Mouse (Mus musculus) limb, embryonic 12.5 days (tissue): ENCODE data around the gene Elovl5. TPM values are rescaled to one million over a fixed set of nuclear protein-coding genes. Genes with fewer than 3 reads are reported as not detected.
A peak's percentile ranks its signal among the peaks of the same experiment; 100 is the strongest.

Experiments used
- ATAC-seq: fragments of 200-750 bp; cut with Nextera tagmentation; 2 replicates; pipeline ENCODE4 v1.8.0; 2017; ENCODE audit warnings: low read depth, moderate TSS enrichment; ENCODE audit not compliant: insufficient number of reproducible peaks, insufficient read depth, low FRiP score, low TSS enrichment
- H3K27ac ChIP-seq: fragments of 300-500 bp; sonication (generic); 2 replicates; pipeline ENCODE4 v1.5.1; 2016; ENCODE audit warnings: mild to moderate bottlenecking, moderate library complexity
- H3K27me3 ChIP-seq: fragments of 300-500 bp; sonication (generic); 2 replicates; pipeline ENCODE4 v1.6.1; 2016; ENCODE audit warnings: mild to moderate bottlenecking, moderate library complexity
- H3K36me3 ChIP-seq: fragments of 300-500 bp; sonication (generic); 2 replicates; pipeline ENCODE4 v1.6.1; 2016; ENCODE audit warnings: mild to moderate bottlenecking, moderate library complexity
- H3K4me1 ChIP-seq: fragments of 300-500 bp; sonication (generic); replicated peaks from 2 replicates; pipeline ENCODE4 v1.6.1; 2016
- H3K4me2 ChIP-seq: fragments of 300-500 bp; sonication (generic); 2 replicates; pipeline ENCODE4 v1.6.1; 2016; ENCODE audit warnings: mild to moderate bottlenecking, moderate library complexity
- H3K4me3 ChIP-seq: fragments of 300-500 bp; sonication (generic); replicated peaks from 2 replicates; pipeline ENCODE4 v1.5.1; 2016; ENCODE audit warnings: mild to moderate bottlenecking
- H3K9ac ChIP-seq: fragments of 300-500 bp; sonication (generic); replicated peaks from 2 replicates; pipeline ENCODE4 v1.6.1; 2016; ENCODE audit warnings: mild to moderate bottlenecking, moderate library complexity
- H3K9me3 ChIP-seq: fragments of 300-500 bp; sonication (generic); 2 replicates; pipeline ENCODE4 v1.6.1; 2016; ENCODE audit warnings: mild to moderate bottlenecking, moderate library complexity
- WGBS: fragments of 180-500 bp; shearing (Covaris S2); methylation state at CpG from one replicate; pipeline ENCODE4 v1.1.7; 2016; 5-methylcytosine and 5-hydroxymethylcytosine counted together
- polyA plus RNA-seq: library from polyadenylated mRNA; unstranded; fragments of >200 nt; fragmentation: Nextera tagmentation; extraction: Ambion mirVana; gene quantifications from 2 replicates; pipeline ENCODE4 v1.2.1, GENCODE M21; 2016

The Elovl5 gene
- polyA plus RNA-seq, 1 experiment from 2014 or later, result 71.9 TPM

DNA sequence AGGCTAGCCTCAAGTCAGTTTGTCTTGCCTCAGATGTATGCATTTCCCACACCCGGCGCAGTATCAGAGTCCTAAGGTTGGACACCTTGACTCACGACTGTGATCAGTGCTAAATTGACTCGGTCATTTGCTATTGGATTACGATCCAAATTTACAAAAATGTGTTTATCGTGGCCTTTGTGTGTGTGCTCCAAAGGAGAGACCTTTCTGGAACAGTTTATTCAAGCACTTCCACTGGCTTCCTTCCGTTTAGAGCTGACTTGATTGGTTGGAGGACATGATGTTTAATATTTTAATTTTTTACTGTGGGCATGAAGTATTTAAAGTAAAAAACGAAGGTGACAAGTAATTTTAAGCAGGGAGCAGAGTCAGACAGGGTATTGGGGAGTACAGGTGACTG is 38.8 kb downstream of the Elovl5 start:
- H3K9me3 ChIP-seq, result no peaks in the 10 kb centered on the region
- peaks cover 18% of the 10 kb centered on the region for H3K4me1 ChIP-seq
- no peak overlapping the region for H3K27ac ChIP-seq
- H3K9ac ChIP-seq, result no peak overlapping the region
- no peaks in the 10 kb centered on the region for H3K27me3 ChIP-seq
- H3K4me3 ChIP-seq, result no peak overlapping the region
- no peak overlapping the region for H3K4me2 ChIP-seq
- 87% methylated on average over 8 of the region's 8 CpGs for WGBS
- no peak for ATAC-seq
- peaks cover 18% of the 10 kb centered on the region for H3K36me3 ChIP-seq

DNA sequence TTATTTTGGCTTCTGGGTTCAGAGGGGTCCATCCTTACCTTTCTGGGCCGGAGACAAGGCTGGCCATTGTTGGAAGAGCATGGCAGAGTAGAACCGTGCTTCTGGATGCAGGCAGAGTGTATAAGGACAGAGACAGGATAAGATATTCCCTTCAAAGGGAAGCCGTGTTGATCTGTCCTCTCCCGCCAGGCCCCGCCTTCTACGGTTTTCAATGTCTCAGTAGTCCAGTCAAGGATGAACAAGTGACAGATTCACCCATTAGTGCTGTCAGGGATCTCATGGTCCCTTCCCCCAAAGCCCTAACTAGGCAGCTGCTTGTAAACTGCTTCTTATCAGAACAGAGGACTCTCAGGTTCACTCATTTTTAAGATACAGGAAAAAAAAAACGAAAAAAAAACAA is 41.2 kb downstream of the Elovl5 start:
- H3K36me3 ChIP-seq, result peaks cover 31% of the 10 kb centered on the region
- ATAC-seq, result no peak
- 92% methylated on average over 7 of the region's 7 CpGs for WGBS
- peaks cover 12% of the 10 kb centered on the region for H3K4me1 ChIP-seq
- H3K4me3 ChIP-seq, result no peak overlapping the region
- no peak overlapping the region for H3K4me2 ChIP-seq
- H3K9ac ChIP-seq, result no peak overlapping the region
- no peaks in the 10 kb centered on the region for H3K9me3 ChIP-seq
- H3K27me3 ChIP-seq, result no peaks in the 10 kb centered on the region
- no peak overlapping the region for H3K27ac ChIP-seq

DNA sequence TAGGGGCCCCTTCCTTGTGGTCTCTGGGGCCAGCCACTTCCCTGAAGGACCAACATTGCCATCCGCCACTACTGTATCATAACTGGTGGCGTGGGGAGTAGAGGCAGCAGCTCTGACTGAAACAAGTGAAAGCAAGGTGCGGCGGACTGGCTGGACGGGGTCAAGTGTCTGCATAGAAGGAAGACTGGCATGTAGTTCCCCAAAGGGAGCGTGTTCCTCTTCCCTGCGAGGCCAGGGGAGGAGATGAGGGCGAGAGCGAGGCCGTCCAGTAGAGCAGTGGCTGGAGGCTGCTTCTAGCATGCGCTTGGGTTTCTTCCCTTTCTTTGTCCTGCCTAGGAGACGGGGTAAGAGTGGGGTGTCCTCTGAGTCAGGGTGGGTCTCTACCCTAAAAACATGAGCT is 42.6 kb downstream of the Elovl5 start:
- no peak overlapping the region for H3K27ac ChIP-seq
- no peaks in the 10 kb centered on the region for H3K27me3 ChIP-seq
- peaks cover 31% of the 10 kb centered on the region for H3K36me3 ChIP-seq
- no peak overlapping the region for H3K4me3 ChIP-seq
- no peak for ATAC-seq
- no peaks in the 10 kb centered on the region for H3K9me3 ChIP-seq
- H3K4me1 ChIP-seq, result peaks cover 11% of the 10 kb centered on the region; the same call in 1 of the 2 replicates
- H3K9ac ChIP-seq, result no peak overlapping the region
- 90% methylated on average over 12 of the region's 12 CpGs for WGBS
- no peak overlapping the region for H3K4me2 ChIP-seq

DNA sequence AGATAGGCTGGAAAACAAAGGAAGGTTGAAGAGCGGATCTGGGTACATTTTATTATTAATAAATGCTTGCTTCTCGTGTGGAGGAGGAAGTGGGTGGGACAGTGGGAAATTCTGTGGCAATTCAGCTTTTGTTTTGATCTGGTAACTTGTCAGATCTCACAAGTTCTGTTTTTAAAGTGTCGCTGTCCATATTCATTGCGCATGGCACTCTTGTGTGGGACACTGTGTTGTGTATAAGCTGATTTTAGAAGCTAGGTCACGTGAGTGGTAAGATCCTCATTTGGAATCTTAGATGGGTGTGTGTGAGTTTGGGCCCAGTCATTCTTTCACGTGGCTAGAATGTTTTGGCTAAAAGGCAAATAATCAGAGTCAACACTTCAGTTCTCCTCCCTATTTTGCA is 44.2 kb downstream of the Elovl5 start:
- H3K36me3 ChIP-seq, result peaks cover 31% of the 10 kb centered on the region
- WGBS, result 86% methylated on average over 6 of the region's 6 CpGs

DNA sequence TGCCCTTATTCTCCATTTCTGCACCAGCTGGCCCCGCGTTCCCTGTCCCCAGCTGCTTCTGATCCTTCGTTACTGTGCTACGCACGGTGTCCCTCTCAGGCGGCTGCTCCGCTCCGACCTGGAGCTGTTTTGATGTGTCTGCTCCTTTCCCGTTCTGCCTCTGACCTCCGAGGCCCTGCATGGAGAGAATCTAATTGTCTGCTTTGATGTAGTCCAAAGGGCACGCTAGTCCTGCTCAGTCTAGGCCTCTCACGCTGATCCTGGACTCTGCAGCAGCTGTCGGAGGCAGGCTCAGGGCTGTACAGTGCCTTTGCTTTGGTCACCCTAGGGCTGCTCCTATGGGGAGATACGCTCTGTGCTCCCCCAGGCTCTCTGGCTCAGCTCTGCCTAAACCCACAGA is 46.9 kb downstream of the Elovl5 start:
- Histone ChIP-seq H3K4me1 (peaks cover 10% of the 10 kb centered on the region; the same call in 1 of the 2 replicates), H3K27ac (0 out of 2 replicates have a peak overlapping the region, but pooled peaks have one; percentile 29), H3K27me3 (no peaks in the 10 kb centered on the region), H3K36me3 (peaks cover 24% of the 10 kb centered on the region), H3K4me2 (no peak overlapping the region), H3K4me3 (no peak overlapping the region), H3K9ac (no peak overlapping the region), H3K9me3 (no peaks in the 10 kb centered on the region)
- WGBS, result 23% methylated on average over 14 of the region's 14 CpGs
- peak; percentile 63; the same call in 1 of the 2 replicates for ATAC-seq

More for the DNA sequence above, 44.2 kb downstream of the Elovl5 start:
- Histone ChIP-seq H3K4me2 (no peak overlapping the region), H3K4me1 (0 out of 2 replicates have a peak, but pooled peaks cover 10% of the 10 kb centered on the region), H3K9ac (no peak overlapping the region), H3K27ac (no peak overlapping the region), H3K4me3 (no peak overlapping the region), H3K9me3 (no peaks in the 10 kb centered on the region), H3K27me3 (no peaks in the 10 kb centered on the region)
- ATAC-seq, result no peak

DNA sequence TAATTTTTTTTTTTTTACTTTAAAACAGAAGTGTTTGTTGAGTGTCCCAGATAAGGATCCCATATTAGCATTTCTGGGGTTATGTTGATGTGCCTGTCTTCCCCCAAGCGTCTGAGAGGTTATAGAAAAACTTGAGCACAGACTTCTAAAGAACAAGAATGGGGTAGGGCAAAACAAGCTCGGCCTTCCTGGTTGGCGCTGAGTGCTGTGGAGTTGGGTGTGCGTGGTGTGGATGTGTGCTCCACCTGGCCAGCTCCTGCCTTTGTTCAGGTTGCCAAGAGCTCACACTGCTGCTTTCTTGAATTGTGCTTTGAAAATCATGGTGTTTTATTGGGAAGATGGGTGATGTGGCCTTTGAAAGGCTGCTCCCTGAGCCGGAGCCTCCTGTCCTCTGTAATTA is 48.1 kb downstream of the Elovl5 start:
- ATAC-seq, result no peak
- Histone ChIP-seq H3K36me3 (peaks cover 16% of the 10 kb centered on the region), H3K27me3 (no peaks in the 10 kb centered on the region), H3K27ac (no peak overlapping the region), H3K9me3 (no peaks in the 10 kb centered on the region), H3K9ac (no peak overlapping the region), H3K4me1 (peaks cover 10% of the 10 kb centered on the region; the same call in 1 of the 2 replicates), H3K4me3 (no peak overlapping the region), H3K4me2 (no peak overlapping the region)
- 87% methylated on average over 5 of the region's 5 CpGs for WGBS

DNA sequence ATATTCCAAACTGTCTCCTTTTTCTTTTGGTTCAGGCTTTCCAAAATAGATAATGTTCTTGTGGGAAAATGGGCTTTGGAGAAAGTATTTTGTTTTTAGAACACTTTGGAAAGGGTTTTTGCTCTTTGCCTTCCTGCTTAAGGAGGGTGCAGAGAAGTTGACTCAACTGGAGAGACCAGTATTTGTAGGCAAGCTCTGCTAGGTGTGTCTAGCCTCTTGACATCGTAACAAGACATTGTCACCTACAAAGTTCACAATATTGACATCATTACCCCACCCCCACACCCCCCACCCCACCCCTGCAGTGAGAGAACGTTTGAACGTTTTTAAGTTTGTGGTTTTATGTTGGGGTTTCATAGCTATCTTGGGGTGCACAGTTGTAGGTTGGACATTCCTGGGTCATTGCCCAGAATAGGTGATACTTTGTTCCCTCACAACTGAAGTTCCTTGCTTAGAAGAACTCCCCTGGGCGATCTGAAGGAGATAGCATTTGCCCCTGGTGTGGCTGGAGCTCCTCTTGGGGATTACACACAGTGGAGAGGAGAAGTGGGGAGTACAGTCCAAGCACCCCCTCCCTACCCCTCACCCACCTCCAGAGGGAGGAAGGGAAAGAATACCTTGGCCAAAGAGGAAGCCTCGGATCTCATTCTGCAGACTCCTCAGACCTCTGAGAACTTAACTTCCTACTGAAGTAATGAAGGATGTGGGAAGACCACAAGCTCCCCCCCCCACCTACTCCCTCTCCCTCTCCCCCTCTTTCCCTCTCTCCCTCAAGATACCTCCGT is 48.8 kb downstream of the Elovl5 start:
- Histone ChIP-seq H3K4me2 (no peak overlapping the region), H3K9me3 (no peaks in the 10 kb centered on the region), H3K4me3 (no peak overlapping the region), H3K27ac (no peak overlapping the region), H3K36me3 (peaks cover 13% of the 10 kb centered on the region), H3K4me1 (peaks cover 10% of the 10 kb centered on the region; the same call in 1 of the 2 replicates), H3K27me3 (no peaks in the 10 kb centered on the region), H3K9ac (no peak overlapping the region)
- ATAC-seq, result no peak
- 84% methylated on average over 6 of the region's 6 CpGs for WGBS

DNA sequence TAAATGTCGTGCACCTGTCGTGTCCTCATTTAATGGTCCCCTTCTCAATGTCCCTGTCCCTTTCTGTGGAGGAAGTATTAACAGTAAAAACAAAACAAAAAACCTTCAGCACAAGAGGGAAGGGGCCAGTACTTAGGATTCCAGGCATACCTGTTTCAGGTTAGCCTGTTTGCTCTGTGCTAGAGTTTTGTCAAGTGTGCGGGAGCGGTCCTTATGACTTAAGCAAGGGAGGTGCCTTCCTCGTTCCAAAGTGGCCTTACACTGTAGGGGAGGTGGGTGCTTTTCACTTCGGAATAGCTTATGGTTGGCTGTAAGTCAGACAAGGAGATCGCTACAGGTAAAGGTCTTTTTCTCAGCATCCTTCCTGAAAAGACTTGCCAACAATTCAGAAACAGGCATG is 49.7 kb downstream of the Elovl5 start:
- Histone ChIP-seq H3K4me3 (no peak overlapping the region), H3K9me3 (no peaks in the 10 kb centered on the region), H3K36me3 (peaks cover 7% of the 10 kb centered on the region; the same call in 1 of the 2 replicates), H3K27ac (no peak overlapping the region), H3K9ac (no peak overlapping the region), H3K4me2 (no peak overlapping the region), H3K27me3 (no peaks in the 10 kb centered on the region), H3K4me1 (peaks cover 17% of the 10 kb centered on the region; the same call in 1 of the 2 replicates)
- ATAC-seq, result no peak
- WGBS, result 92% methylated on average over 7 of the region's 7 CpGs

DNA sequence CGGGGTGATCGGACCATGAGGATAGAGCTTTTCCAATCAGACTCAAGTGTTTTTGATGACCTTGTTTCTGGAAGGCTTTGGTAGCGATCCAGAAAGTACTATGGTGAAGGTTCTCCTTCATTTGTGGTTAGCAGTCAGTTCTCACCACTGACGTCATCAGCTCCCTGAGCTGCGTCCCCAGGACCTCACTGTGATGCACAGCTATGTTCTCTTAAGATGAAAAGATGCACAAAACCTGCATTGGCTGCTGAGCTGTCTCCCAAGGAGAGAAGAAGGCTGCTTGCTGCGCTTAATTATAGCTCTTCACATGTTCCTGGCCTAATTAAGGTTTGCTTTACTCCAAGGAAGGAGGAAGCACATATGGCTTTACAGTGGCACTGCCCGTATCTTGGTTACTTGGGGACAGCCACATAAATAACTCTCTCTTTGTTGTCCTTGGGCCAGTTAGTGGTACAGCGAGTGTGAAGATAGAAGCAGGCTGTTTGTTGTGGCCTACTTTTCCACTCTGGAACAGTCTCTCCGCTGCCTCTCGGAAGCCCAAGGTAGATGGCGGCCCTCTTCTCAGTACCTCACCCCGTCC is 50.5 kb downstream of the Elovl5 start:
- Histone ChIP-seq H3K4me2 (no peak overlapping the region), H3K27me3 (no peaks in the 10 kb centered on the region), H3K9ac (no peak overlapping the region), H3K9me3 (no peaks in the 10 kb centered on the region), H3K36me3 (peaks cover 5% of the 10 kb centered on the region; the same call in 1 of the 2 replicates), H3K4me3 (no peak overlapping the region), H3K27ac (no peak overlapping the region), H3K4me1 (peaks cover 19% of the 10 kb centered on the region; the same call in 1 of the 2 replicates)
- 82% methylated on average over 12 of the region's 12 CpGs for WGBS
- no peak for ATAC-seq

DNA sequence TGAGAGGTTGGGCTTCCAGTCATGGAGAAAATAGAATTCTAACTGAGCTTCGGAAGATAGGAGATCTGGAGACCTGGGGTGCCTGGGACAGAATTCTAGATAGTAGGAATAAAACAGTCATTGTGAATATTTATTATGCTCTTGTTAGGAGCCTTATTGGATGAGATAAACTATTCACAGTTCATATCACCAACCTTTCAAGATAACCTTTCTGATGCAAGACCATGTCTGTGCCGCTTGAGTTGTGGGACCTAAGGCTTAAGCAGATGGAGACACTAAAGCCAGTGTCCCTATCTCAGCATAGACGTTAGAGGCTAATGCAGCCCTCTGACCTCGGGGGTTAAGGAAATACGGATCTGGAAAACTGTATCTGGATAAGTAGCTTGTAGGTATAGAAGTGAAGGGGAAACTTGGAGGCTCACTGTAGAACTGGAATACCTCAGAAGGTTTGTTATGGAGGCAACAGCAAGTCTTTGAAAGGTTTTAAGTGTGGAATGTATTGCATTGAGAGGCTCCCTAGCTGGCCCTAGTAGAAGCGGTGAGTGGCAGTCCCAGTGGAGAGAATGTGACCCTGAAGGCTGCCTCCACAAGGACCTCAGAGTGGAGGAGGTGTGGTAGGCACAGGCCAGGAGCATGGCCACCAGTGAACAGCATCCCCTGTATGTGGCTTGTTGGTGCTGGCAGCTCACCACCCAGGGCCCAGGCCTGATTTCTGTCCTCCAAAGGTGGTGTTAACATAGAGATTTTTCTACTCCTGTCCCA is 52.2 kb downstream of the Elovl5 start:
- no peak overlapping the region for H3K4me2 ChIP-seq
- no peak overlapping the region for H3K4me3 ChIP-seq
- WGBS, result 84% methylated on average over 6 of the region's 6 CpGs
- H3K27me3 ChIP-seq, result no peaks in the 10 kb centered on the region
- peaks cover 9% of the 10 kb centered on the region; the same call in 1 of the 2 replicates for H3K4me1 ChIP-seq
- H3K9me3 ChIP-seq, result no peaks in the 10 kb centered on the region
- H3K9ac ChIP-seq, result no peak overlapping the region
- no peaks in the 10 kb centered on the region for H3K36me3 ChIP-seq
- no peak overlapping the region for H3K27ac ChIP-seq
- no peak for ATAC-seq

DNA sequence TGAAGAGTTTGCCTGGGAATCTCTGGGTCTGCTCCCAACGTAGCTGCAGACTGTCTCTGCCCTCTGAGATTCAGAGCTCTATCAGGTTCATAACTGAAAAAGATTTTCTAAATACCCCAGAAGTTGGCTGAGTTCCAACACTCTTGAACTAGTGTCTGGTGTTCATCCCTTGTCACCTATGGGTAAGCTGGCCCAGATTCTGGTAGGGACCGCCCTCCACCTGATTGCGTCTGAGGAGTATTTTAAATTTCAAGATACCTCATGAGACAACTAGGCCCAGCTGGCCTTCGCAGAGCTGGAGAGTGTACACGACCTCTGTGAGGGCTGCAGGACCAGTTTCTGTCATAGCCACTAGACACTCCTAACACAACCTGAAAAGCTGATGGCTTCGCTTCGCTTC is 61.8 kb downstream of the Elovl5 start:
- Histone ChIP-seq H3K27me3 (no peaks in the 10 kb centered on the region), H3K4me1 (no peaks in the 10 kb centered on the region), H3K9me3 (no peaks in the 10 kb centered on the region), H3K4me2 (no peak overlapping the region), H3K36me3 (peaks cover 78% of the 10 kb centered on the region), H3K27ac (no peak overlapping the region), H3K9ac (no peak overlapping the region), H3K4me3 (no peak overlapping the region)
- ATAC-seq, result no peak
- WGBS, result 94% methylated on average over 7 of the region's 7 CpGs
